Mouse (Mus musculus) lung, adult 2 months (tissue): ENCODE measurements around the gene Camkk2. TPM values are rescaled to one million over a fixed set of nuclear protein-coding genes. Genes with fewer than 3 reads are reported as not detected.

Experiments used
- DNase-seq: peaks from one replicate; pipeline ENCODE4 v3.0.0; 2022
- H3K4me1 ChIP-seq: fragments of 200-500 bp; 2 replicates; pipeline ENCODE4 v1.6.1; 2011; ENCODE audit warnings: low read length; ENCODE audit not compliant: control insufficient read depth, insufficient read depth
- H3K4me3 ChIP-seq: fragments of 200-500 bp; replicated peaks from 2 replicates; pipeline ENCODE3; 2011; ENCODE audit warnings: low read depth, mild to moderate bottlenecking, control low read depth, low read length; ENCODE audit errors: extremely low read depth
- CTCF ChIP-seq: fragments of 200-500 bp; IDR thresholded peaks from 2 replicates; pipeline ENCODE4 v1.5.1; 2011; ENCODE audit warnings: mild to moderate bottlenecking, low read length, control low read depth; ENCODE audit not compliant: insufficient read depth
- POLR2A ChIP-seq: fragments of 200-500 bp; IDR thresholded peaks from 2 replicates; pipeline ENCODE4 v1.6.1; 2011; ENCODE audit warnings: low read depth, mild to moderate bottlenecking, control low read depth, low read length, borderline replicate concordance; ENCODE audit errors: extremely low read depth
- WGBS: fragments of 180-500 bp; shearing (Covaris S2); methylation state at CpG from one replicate; pipeline ENCODE4 v1.1.7; 2018; 5-methylcytosine and 5-hydroxymethylcytosine counted together
- polyA plus RNA-seq: library from polyadenylated mRNA; depleted of rRNA; stranded (reverse); fragments of >200 nt; gene quantifications from 2 replicates; pipeline ENCODE4 v1.2.3, GENCODE M21; 2012; rRNA removed

The Camkk2 gene
- 33.3 and 35.6 TPM in 2 replicates for polyA plus RNA-seq

DNA sequence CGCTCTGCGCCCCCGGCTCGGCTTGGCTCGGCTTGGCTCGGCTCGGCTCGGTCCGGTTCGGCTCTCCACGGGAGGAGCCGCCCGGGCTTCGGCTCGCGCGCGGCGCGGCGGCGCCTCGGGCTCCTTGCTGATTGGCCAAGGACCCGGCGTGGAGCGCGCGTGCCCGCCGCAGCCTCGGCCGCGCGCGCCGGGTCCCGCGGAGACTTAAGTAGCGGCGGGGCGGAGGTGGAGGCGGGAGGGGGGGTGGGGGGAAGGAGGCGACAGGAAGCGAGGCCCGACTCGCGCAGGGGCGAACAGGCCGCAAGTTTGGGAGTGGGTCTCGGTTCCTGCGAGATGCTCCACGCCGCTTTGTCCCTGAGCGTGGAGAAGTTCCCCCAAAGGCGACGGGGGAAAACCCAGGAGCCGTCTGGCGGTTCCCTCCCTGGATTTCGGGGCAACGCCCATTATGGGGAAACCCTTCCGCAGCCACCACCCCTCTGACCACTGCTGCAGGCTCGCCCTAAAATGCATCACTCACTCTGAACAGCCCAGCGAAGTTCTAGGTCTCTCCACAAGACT lies at the start of gene Camkk2:
Camkk2 (minus strand) TSS at position 133 of the 558 bp plus-strand sequence.
- Histone ChIP-seq H3K4me1 (peaks cover 8% of the 10 kb centered on the region), H3K4me3 (peak within 1 kb of the TSS; percentile 85)
- DNase-seq, result peak; percentile 85
- WGBS, result under 1% methylated on average over 62 of the region's 63 CpGs
- TF ChIP-seq CTCF, result no peak
- peak; percentile 92; the same call in 1 of the 2 replicates for TF ChIP-seq POLR2A

DNA sequence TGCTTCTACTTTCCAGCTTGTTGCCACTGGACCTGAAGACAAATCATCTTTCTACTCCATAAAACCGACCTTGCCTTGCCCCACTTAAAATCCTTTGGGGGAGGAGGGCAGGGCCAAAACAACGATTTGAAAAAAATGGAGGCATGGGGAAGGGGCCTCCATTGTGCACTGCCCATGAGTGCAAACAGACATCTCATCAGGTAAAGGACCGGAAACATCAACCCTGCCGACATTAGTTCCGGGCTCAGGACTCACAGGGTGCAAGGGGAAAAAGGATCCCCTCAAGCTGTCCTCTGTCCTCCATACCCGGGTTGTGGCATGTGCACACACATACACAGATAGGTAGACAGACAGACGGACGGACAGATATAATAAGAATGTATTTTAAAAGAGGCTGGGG lies 45.9 kb upstream of the Camkk2 start:
- no peak overlapping the region for H3K4me3 ChIP-seq
- no peak for DNase-seq
- 83% methylated on average over 8 of the region's 8 CpGs for WGBS
- TF ChIP-seq CTCF (no peak), POLR2A (no peak)
- no peaks in the 10 kb centered on the region for H3K4me1 ChIP-seq

DNA sequence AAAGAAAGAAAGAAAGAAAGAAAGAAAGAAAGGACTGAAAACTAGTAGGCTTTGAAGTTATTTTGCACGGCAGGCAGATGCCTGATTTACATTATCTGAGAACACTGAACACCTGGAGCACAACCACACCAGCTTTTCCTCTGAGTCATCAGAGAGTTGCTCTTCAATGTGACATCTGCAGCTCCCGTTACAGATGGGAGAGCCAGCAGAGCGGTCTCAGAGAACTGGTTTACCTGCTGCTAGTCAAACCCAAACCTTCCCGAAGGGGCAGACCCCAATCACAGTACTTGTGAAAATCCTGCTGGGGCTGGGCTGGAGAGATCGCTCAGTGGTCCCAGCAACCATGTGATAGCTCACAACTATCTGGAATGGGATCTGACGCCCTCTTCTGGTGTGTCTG lies 45.2 kb upstream of the Camkk2 start:
- TF ChIP-seq POLR2A (no peak), CTCF (no peak)
- H3K4me3 ChIP-seq, result no peak overlapping the region
- H3K4me1 ChIP-seq, result no peaks in the 10 kb centered on the region
- WGBS, result 59% methylated on average over 6 of the region's 6 CpGs
- DNase-seq, result no peak

DNA sequence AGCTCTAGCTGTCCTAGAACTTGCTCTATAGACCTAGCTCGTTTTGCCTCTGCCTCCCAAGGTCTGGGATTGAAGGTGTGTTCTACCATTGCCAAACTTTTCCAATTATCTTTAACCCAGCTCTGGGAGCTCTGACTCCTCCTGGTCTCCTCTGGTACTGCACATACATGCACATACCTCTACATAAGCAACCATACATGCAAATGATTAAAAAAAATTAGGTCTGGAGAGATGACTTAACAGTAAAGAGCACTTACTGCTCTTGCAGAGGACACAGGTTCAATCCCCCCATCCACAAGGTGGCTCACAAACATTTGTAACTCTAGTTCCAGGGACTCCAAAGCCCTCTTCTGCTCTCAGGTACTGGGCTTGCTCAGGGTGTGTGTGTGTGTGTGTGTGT lies 44.8 kb upstream of the Camkk2 start:
- TF ChIP-seq CTCF, result no peak
- TF ChIP-seq POLR2A, result no peak
- 60% methylated on average over 1 of the region's 1 CpGs for WGBS
- DNase-seq, result no peak
- Histone ChIP-seq H3K4me1 (no peaks in the 10 kb centered on the region), H3K4me3 (no peak overlapping the region)

DNA sequence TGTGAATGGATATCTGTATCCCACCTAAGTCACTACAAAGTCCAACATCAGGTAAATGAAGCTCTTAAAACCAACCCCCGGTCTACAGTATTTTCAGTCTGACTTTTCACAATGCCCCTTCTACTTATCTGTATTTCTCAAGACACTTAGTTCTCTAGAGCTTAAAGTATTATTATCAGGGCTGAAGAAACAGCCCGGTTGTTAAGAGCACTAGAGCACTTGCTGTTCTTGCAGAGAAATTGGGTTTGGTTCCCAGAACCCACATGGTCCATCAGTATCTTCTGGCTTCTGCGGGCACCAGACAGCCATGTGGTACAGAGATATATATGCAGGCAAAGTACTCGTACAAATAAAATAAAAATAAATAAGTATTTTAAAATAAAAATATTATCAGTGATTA lies 43.2 kb upstream of the Camkk2 start:
- no peaks in the 10 kb centered on the region for H3K4me1 ChIP-seq
- TF ChIP-seq CTCF (no peak), POLR2A (no peak)
- WGBS, result 81% methylated on average over 4 of the region's 4 CpGs
- no peak for DNase-seq
- no peak overlapping the region for H3K4me3 ChIP-seq

DNA sequence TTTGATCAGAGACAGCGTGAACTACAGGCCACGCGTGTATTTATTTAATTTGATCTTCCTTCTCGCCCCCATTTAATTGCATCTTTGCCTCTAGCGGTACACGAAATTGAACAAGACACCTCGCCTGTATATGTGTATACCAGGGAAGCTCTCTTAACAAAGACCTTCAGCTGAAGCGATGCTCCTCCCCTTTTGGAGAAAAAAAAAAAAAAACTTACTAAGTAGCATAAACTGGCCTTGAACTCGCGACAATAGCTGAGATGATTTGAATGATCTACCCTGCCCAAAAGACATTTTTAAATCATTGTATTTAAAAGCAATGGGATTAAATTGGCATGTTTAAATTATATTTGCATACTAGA lies 42.3 kb upstream of the Camkk2 start:
- no peaks in the 10 kb centered on the region for H3K4me1 ChIP-seq
- TF ChIP-seq POLR2A (no peak), CTCF (no peak)
- peak overlapping the region; percentile 67 for H3K4me3 ChIP-seq
- no peak for DNase-seq
- WGBS, result 0% methylated on average over 10 of the region's 10 CpGs

DNA sequence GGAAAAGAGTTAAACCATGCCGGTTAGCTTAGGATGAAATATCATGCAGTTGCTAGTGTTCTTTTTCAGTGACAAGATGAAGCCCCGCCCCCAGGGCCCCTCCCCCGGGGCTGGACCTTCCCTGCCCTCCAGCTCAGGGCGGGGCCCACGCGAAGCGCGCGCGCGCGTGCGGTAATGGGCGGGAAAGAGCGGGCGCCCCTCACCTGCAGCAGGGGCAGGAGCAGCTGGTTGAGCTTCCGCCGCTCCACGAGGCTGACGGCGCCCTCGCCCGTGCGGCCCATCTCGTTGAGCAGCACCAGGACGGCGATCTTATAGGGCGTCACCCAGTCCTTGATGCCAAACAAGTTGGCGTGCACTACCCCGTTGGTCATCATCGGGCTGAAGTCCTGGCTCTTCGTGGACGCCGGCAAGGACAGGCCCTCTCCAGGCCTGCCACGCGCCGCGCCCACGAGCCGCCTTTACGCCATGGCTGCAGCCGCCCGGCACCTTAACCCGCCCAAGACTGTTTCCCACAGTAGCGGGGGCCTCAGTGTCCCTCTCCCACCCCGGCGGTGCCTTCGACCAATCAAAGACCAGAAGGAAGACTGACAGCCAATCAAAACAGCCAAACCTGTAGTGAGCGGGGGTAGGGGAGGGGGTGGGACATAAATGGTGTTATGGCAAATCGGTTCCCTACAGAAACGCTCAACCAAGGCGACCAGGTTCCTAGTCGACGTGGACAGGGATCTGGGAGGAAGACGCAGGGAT lies 41.7 kb upstream of the Camkk2 start, which contains the start of gene Anapc5:
Anapc5 (minus strand) TSS at position 563 of the 747 bp plus-strand sequence.
- peak; percentile 86 for DNase-seq
- TF ChIP-seq CTCF (no peak), POLR2A (peak; percentile 71)
- no peaks in the 10 kb centered on the region for H3K4me1 ChIP-seq
- peak within 1 kb of the TSS; percentile 98 for H3K4me3 ChIP-seq
- WGBS, result under 1% methylated on average over 55 of the region's 55 CpGs

DNA sequence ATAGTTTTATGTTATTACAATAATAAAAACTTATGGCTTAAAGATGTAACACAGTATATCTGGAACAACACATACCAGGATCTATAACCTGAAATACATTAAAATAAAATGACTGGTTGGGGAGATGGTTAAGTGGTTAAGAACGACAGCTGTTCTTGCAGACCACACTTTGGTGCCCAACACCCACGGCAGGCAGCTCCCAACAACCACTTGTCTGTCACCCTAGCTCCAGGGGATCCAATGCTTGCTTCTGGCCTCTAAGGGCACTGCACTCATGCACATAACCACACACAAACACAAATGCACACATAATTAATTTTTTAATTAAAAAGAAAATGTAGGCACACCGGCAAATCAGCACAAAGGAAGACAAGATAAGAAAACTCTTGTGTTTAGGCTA lies 33.5 kb upstream of the Camkk2 start:
- Histone ChIP-seq H3K4me1 (no peaks in the 10 kb centered on the region), H3K4me3 (no peak overlapping the region)
- 67% methylated on average over 3 of the region's 3 CpGs for WGBS
- TF ChIP-seq POLR2A, result no peak
- no peak for DNase-seq

DNA sequence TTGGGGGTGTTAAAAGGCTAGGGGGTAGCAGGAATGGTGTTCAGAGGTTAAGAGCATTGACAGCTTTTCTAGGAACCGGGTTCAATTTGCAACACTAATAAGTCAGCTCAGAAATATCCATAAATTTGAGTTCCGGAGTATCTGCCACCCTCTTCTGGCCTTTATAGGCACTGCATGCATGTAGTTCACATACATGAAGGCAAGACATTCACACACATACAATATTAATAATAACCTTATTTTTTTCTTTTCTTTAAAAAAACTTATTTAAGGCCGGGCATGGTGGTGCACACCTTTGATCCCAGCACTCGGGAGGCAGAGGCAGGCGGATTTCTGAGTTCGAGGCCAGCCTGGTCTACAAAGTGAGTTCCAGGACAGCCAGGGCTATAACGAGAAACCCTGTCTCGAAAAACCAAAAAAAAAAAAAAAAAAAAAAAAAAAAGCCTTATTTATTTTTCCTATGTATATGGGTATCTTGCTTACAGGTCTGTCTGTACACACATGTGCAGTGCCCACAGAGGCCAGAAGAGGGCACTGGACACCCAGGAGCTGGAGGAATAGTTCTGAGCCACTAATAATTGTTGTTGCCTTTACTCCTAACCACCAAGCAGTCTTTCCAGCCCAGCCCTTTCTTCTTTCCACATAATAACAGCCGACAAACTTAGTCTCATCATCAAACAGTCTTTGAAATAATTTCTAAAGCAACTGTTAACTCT lies 32.3 kb upstream of the Camkk2 start:
- H3K4me1 ChIP-seq, result no peaks in the 10 kb centered on the region
- TF ChIP-seq POLR2A, result no peak
- peak; percentile 92 for TF ChIP-seq CTCF
- DNase-seq, result peak; percentile 58
- 88% methylated on average over 9 of the region's 9 CpGs for WGBS
- H3K4me3 ChIP-seq, result no peak overlapping the region

DNA sequence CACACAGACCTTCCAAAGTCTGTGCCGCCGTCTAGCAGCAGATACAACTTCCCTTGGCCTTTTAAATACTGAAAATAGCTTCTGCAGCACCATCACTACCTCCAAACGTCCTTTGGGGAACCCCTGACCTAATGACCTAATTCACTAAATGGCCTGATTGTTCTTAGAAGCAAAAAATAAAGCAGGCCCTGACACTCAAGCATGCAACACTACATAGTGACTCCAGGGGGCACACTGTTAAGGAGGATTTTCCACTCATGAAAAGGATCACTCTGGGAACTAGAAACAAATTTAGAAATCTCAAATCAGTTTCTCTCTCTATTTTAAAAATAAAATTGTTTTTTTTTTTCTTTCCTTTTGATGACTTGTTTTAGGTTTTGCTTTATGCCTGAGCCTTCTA lies 26.3 kb upstream of the Camkk2 start:
- Histone ChIP-seq H3K4me3 (no peak overlapping the region), H3K4me1 (no peaks in the 10 kb centered on the region; the same call in 1 of the 2 replicates)
- no peak for TF ChIP-seq POLR2A
- 62% methylated on average over 3 of the region's 3 CpGs for WGBS
- no peak for DNase-seq
